Mouse (Mus musculus): Measurements from ENCODE around the gene Dact3. TPM values are rescaled to one million over a fixed set of nuclear protein-coding genes. Genes with fewer than 3 reads are reported as not detected.

Dact3 gene
- polyA plus RNA-seq, 1 experiment: 37.3 TPM

- Histone ChIP-seq H3K27ac (ENCODE audit: insufficient read depth, low read length) (no peak overlapping the region), H3K4me1 (ENCODE audit: control insufficient read depth, insufficient read depth, low read length) (no peaks in the 10 kb centered on the region), H3K4me3 (ENCODE audit: insufficient read depth, low read length) (no peak overlapping the region)
- TF ChIP-seq CTCF (IDR thresholded peaks at IDR 0.05; ENCODE audit: borderline replicate concordance, insufficient read depth, low read length): no peak
- no peak for TF ChIP-seq POLR2A (IDR thresholded peaks at IDR 0.05; ENCODE audit: low read depth, low read length)
Observed at GRCm38 (mm10) chr7:16885905-16886304, 10.8 kb downstream of the Dact3 start.

GRCm38 (mm10) chr7:16890536-16890935, 15.4 kb downstream of the Dact3 start:
- H3K4me1 ChIP-seq (ENCODE audit: control insufficient read depth, insufficient read depth, low read length): no peaks in the 10 kb centered on the region; the same call in 1 of the 2 replicates
- peak overlapping the region; percentile 98 for H3K27ac ChIP-seq (ENCODE audit: insufficient read depth, low read length)
- no peak for TF ChIP-seq CTCF (IDR thresholded peaks at IDR 0.05; ENCODE audit: borderline replicate concordance, insufficient read depth, low read length)
- peak overlapping the region; percentile 5 for H3K4me3 ChIP-seq (ENCODE audit: insufficient read depth, low read length)

GRCm38 (mm10) chr7:16890944-16891343, 15.8 kb downstream of the Dact3 start:
- Histone ChIP-seq H3K27ac (ENCODE audit: insufficient read depth, low read length) (peak overlapping the region; percentile 98), H3K4me3 (ENCODE audit: insufficient read depth, low read length) (peak overlapping the region; percentile 5), H3K4me1 (ENCODE audit: control insufficient read depth, insufficient read depth, low read length) (no peaks in the 10 kb centered on the region; the same call in 1 of the 2 replicates)
- TF ChIP-seq POLR2A (IDR thresholded peaks at IDR 0.05; ENCODE audit: low read depth, low read length): peak; percentile 92
- no peak for TF ChIP-seq CTCF (IDR thresholded peaks at IDR 0.05; ENCODE audit: borderline replicate concordance, insufficient read depth, low read length)

DNA sequence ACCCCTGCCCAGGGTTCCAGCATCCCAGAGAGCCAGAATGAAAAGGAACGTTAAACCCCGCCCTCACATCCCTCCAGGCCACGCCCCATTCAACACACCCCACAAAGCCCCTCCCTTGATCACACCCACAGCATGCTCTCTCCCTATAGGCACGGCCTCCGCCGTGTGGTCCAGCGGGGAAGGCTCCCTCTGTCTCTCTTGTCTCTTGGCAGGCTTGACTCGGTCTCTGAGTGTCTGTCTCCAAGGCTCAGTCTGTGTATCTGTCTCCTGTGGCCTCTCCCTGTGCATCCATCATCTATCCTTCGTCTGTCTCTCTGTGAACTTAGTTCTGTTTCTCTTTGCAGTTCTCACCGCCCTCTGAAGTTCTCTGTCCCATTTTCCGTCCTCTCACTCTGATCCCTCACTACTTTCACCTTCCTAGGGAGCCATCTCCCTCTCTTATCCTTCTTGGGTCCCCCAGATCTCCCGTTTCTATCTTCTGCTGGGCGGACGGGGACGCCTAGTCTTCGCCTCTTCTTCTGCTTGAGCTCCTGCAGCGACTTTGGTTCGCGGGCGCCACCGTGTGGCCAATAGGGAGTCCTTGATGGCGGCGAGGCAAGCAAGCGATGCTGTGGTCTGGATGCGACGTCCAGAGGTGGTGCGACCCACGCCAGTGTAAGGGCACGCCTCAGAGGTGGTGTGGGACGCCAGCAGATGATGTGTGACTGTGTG, 16.7 kb downstream of the Dact3 start, which contains the start of gene Gng8:
TSS of gene Gng8 (plus strand) at position 146 of the 711 bp plus-strand sequence.
- Histone ChIP-seq H3K27ac (ENCODE audit: insufficient read depth, low read length) (peak within 1 kb of the TSS; percentile 98), H3K4me3 (ENCODE audit: insufficient read depth, low read length) (peak within 1 kb of the TSS; percentile 33), H3K4me1 (ENCODE audit: control insufficient read depth, insufficient read depth, low read length) (no peaks in the 10 kb centered on the region; the same call in 1 of the 2 replicates)
- peak; percentile 95 for TF ChIP-seq CTCF (IDR thresholded peaks at IDR 0.05; ENCODE audit: borderline replicate concordance, insufficient read depth, low read length)
- TF ChIP-seq POLR2A (IDR thresholded peaks at IDR 0.05; ENCODE audit: low read depth, low read length): peak; percentile 91

DNA sequence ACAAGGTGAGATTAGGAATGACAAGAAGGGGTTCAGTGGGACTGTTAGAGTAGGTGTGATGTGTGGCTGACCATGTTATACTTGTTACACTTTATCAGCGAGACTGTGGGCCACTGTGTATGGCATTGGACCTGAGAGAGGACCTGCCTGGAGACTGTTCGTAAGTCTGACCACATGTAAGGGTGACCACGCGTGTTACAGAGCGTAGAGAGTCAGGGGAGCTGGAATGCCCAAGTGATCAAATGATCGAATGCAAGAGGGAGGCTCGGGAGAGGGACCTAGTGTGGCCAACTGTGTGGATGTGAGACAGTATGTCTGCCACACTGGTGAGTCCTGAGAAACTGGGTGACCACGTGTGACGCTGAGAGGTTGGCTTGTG, 17.2 kb downstream of the Dact3 start:
- no peak overlapping the region for H3K27ac ChIP-seq (ENCODE audit: insufficient read depth, low read length)
- no peak for TF ChIP-seq CTCF (IDR thresholded peaks at IDR 0.05; ENCODE audit: borderline replicate concordance, insufficient read depth, low read length)
- TF ChIP-seq POLR2A (IDR thresholded peaks at IDR 0.05; ENCODE audit: low read depth, low read length): no peak
- H3K4me3 ChIP-seq (ENCODE audit: insufficient read depth, low read length): peak overlapping the region; percentile 33
- no peaks in the 10 kb centered on the region; the same call in 1 of the 2 replicates for H3K4me1 ChIP-seq (ENCODE audit: control insufficient read depth, insufficient read depth, low read length)

- no peak overlapping the region for H3K27ac ChIP-seq (ENCODE audit: insufficient read depth, low read length)
- no peak for TF ChIP-seq POLR2A (IDR thresholded peaks at IDR 0.05; ENCODE audit: low read depth, low read length)
- TF ChIP-seq CTCF (IDR thresholded peaks at IDR 0.05; ENCODE audit: borderline replicate concordance, insufficient read depth, low read length): no peak
- no peak overlapping the region for H3K4me3 ChIP-seq (ENCODE audit: insufficient read depth, low read length)
- no peaks in the 10 kb centered on the region; the same call in 1 of the 2 replicates for H3K4me1 ChIP-seq (ENCODE audit: control insufficient read depth, insufficient read depth, low read length)
Observed at GRCm38 (mm10) chr7:16893612-16894011, 18.5 kb downstream of the Dact3 start.

DNA sequence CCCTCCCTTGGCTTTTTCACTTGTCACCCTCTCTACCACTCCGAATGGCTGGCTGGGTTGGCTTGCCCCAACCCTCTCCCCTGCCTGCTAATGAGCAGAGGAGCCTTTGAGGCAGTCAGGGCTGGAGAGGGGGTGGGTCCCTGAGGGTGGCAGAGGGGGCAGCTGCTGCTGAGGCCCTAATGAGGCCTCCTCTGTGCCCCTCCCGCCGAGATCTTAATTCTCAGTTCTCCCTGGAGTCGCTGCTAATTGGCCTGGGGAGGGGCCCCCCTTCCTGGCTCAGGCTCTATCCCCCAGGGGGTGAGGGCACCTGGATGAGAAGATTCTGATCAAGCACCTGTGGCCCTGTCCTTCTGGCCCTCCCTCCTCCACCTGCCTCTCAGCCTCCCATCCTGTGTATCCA, 19.2 kb downstream of the Dact3 start:
- Histone ChIP-seq H3K4me3 (ENCODE audit: insufficient read depth, low read length) (no peak overlapping the region), H3K27ac (ENCODE audit: insufficient read depth, low read length) (no peak overlapping the region), H3K4me1 (ENCODE audit: control insufficient read depth, insufficient read depth, low read length) (no peaks in the 10 kb centered on the region; the same call in 1 of the 2 replicates)
- no peak for TF ChIP-seq CTCF (IDR thresholded peaks at IDR 0.05; ENCODE audit: borderline replicate concordance, insufficient read depth, low read length)
- TF ChIP-seq POLR2A (IDR thresholded peaks at IDR 0.05; ENCODE audit: low read depth, low read length): no peak

DNA sequence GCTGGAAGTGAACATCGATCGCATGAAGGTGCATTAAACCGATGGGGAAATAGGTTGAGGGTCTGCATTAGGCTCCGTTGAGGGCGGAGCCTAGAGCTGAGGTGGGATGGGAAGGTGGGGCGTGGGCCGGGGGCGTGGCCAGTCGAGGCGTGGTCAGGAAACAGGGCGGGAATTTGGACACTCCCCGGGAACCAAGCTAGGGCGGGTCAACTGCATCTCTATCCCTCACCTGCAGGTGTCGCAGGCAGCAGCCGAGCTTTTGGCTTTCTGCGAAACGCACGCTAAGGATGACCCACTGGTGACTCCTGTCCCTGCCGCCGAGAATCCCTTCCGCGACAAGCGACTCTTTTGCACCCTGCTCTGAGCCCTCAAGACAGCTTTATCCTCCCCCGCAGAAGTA, 19.9 kb downstream of the Dact3 start:
- TF ChIP-seq POLR2A (IDR thresholded peaks at IDR 0.05; ENCODE audit: low read depth, low read length) (no peak), CTCF (IDR thresholded peaks at IDR 0.05; ENCODE audit: borderline replicate concordance, insufficient read depth, low read length) (peak; percentile 86; the same call in 1 of the 2 replicates)
- no peak overlapping the region for H3K27ac ChIP-seq (ENCODE audit: insufficient read depth, low read length)
- no peak overlapping the region for H3K4me3 ChIP-seq (ENCODE audit: insufficient read depth, low read length)
- no peaks in the 10 kb centered on the region; the same call in 1 of the 2 replicates for H3K4me1 ChIP-seq (ENCODE audit: control insufficient read depth, insufficient read depth, low read length)

DNA sequence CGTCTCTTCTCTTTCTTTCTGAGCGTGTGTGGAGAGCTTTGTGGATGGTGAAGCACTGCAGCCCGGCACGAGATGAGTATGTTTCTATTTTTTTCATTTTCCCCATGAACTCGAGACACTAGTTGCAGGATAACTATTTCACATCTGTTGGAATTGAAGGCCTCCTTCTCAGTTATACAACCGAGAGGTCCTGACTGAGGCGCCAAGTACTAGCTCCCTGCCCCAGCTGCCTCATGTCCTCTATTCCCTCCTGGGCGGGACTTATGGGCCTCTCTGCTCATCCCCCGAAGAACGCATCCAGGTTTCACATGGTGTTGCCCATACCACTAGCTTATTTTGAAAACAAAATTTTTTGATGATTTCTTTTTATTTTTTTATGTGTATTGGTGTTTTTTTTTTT, 20.4 kb downstream of the Dact3 start:
- H3K4me3 ChIP-seq (ENCODE audit: insufficient read depth, low read length): no peak overlapping the region
- no peak overlapping the region for H3K27ac ChIP-seq (ENCODE audit: insufficient read depth, low read length)
- TF ChIP-seq CTCF (IDR thresholded peaks at IDR 0.05; ENCODE audit: borderline replicate concordance, insufficient read depth, low read length): no peak
- TF ChIP-seq POLR2A (IDR thresholded peaks at IDR 0.05; ENCODE audit: low read depth, low read length): no peak
- no peaks in the 10 kb centered on the region; the same call in 1 of the 2 replicates for H3K4me1 ChIP-seq (ENCODE audit: control insufficient read depth, insufficient read depth, low read length)

- Histone ChIP-seq H3K4me3 (ENCODE audit: insufficient read depth, low read length) (no peak overlapping the region), H3K4me1 (ENCODE audit: control insufficient read depth, insufficient read depth, low read length) (no peaks in the 10 kb centered on the region), H3K27ac (ENCODE audit: insufficient read depth, low read length) (no peak overlapping the region)
- TF ChIP-seq CTCF (IDR thresholded peaks at IDR 0.05; ENCODE audit: borderline replicate concordance, insufficient read depth, low read length) (no peak), POLR2A (IDR thresholded peaks at IDR 0.05; ENCODE audit: low read depth, low read length) (no peak)
Observed at GRCm38 (mm10) chr7:16900526-16900925, 25.4 kb downstream of the Dact3 start.
